Mouse (Mus musculus): Measurements from ENCODE around the gene Ahnak. TPM values are rescaled to one million over a fixed set of nuclear protein-coding genes. Genes with fewer than 3 reads are reported as not detected.
A peak's percentile ranks its signal among the peaks of the same experiment; 100 is the strongest.
"Not testable (repeated sequence)": the region's sequence is repeated elsewhere in the genome, so short reads cannot be mapped to it uniquely, and the experiment has no call there.

The Ahnak gene
- total RNA-seq, 2 experiments from 2014 or later: 183 to 204 TPM

- DNase-seq: no peak
Measured at GRCm38 (mm10) chr19:9065621-9066561, 76.8 kb downstream of the Ahnak start.

GRCm38 (mm10) chr19:9067292-9067691 lies 78.2 kb downstream of the Ahnak start:
- DNase-seq: no peak

DNA sequence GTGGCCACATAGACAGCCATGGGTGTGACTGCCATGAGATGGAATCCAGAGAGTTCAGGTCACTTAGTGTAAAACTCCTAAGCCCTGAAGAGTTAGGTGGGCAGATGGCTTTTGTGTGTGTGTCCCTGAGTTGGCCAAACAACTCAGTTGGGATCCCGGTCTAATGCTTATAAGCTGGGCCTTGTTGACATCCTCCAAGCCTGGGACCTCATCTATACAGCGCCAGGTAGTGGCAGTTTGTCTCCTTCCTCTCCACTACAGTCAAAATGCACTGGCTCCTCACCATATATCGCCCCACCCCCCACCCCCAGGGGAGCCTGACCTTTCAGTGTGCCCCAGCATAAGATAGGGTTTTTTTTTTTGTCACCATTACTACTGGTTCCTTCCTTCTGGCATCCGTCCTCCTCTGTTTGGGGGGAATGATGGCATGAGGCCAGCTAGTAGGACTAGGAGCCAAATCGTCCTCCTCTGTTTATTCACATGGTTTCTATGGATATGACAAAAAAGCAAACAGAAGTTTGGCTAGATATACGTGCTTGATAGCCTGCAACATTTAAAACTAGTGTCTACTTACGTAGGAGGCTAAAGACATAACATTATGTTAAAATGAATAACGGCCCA lies 80.7 kb downstream of the Ahnak start:
- no peak for DNase-seq

- DNase-seq: no peak
Measured at GRCm38 (mm10) chr19:9070316-9070715, 81.2 kb downstream of the Ahnak start.

GRCm38 (mm10) chr19:9071456-9072156 lies 82.5 kb downstream of the Ahnak start:
- DNase-seq: peak; percentile 78

DNA sequence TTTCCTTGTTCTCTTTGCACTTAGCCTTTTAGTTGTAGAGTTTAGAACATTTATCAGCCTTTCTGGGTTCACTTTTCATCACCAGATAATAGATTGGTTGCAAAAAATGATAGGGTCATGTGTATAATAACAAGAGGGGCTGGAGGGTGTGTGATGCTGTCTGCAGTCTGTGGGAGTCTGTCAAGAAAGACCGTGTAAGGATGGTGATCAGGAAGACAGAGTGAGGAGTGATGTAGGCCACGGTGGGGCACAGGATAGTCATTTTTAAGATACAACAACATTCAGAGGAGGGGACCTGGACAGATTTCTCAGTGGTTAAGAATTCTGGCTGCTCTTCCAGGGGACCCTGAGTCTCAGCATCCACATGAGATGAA lies 83.1 kb downstream of the Ahnak start:
- DNase-seq: no peak

DNA sequence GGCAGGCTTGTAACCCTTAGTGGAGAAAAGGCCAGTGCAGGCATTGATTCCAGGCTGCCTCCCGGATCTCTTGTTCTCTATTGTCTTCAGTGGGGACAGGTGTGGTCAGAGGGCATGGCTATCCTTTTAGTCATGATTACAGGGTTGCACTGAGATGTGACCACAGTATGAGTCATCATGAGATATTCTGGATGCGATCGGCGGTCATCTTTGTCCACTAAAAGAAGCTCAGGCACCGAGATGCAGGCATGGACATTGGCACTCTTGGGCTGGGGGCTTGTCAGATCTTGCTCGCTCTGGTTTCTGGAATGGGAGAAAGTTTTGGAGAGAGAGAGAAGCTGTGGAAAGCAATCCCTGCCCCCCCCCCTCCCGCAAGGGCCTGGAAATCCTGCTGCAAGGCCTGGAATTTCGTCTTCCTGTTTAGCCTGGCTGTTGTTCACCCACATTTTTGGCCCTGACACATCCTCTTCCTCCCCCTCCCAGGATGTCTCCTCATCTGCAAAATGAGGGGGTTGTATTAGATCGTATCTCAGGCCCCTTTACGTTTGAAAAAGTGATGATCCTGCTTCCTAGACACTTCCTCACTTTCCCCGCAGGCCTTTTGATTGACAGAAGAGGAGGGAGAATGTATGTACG lies 84.8 kb downstream of the Ahnak start:
- DNase-seq: no peak

DNA sequence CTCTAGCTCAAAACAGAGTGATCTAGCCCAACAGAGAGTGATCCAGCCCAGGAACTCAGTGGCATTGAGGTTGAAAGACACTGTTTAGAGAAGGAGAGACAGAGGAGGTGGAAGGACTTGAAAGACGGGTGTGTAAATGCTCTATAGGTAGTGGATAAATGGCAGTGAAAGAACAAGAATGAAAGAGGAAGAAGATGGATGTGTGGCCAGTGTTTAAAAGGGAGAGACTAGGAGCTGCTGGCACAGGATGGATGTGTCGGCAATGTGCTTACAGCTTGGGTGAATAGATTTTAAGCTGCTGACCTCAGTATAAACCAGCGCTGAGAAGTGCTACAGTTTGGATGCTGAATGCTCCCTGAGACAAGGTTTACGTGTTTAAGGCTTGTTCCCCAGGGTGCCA lies 85.3 kb downstream of the Ahnak start:
- DNase-seq: no peak

DNA sequence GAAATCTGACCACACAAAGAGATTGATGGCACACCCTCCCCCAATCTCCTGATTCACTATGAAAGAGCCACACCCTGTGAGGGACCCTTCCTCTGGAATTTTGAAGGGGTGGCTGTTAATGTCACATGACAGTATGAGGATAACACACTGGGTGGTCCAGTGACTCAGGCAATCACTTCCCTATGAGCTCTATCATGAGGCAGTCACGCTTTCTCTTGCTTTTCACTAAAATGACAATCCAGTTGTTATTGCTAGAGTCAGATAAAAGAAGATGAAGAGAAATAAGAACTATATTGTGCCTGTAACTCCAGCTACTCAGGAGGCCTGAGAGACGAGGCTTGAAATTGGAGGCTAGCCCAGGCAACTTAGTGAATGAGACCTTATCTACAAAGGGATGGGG lies 86.5 kb downstream of the Ahnak start:
- DNase-seq: no peak

- no peak for DNase-seq
Measured at GRCm38 (mm10) chr19:9076035-9076434, 87.0 kb downstream of the Ahnak start.

DNA sequence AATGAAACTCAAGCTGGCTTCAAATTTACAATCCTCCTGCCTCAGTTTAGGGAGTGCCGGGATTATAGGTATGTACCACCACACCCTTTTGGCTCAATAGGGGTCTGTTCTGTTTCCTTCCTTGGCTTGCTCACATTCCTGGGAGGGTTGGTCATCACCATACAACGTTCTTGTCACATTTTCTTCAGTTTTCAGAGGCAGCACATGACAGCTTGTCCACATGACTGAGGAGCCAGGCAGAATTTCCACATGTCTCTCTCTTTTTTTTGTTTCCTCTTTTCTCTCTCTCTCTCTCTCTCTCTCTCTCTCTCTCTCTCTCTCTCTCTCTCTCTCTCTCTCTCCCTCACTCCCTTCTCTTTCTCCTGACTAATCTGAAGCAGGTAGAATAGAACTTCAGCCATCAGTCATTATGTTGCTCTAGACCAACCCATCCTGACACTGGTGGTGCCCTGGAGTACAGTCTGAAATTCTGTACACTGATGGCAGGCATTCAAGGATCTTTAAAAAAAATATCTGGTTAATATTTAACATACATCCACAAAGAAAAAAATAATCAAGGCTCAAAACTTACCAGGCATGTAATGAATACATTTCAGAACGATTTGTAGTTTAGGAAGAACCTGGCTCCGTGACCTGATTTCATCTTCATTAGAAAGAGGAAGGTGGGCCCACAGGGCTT lies 88.0 kb downstream of the Ahnak start:
- no peak for DNase-seq

- no peak for DNase-seq
Measured at GRCm38 (mm10) chr19:9079916-9080315, 90.8 kb downstream of the Ahnak start.

DNA sequence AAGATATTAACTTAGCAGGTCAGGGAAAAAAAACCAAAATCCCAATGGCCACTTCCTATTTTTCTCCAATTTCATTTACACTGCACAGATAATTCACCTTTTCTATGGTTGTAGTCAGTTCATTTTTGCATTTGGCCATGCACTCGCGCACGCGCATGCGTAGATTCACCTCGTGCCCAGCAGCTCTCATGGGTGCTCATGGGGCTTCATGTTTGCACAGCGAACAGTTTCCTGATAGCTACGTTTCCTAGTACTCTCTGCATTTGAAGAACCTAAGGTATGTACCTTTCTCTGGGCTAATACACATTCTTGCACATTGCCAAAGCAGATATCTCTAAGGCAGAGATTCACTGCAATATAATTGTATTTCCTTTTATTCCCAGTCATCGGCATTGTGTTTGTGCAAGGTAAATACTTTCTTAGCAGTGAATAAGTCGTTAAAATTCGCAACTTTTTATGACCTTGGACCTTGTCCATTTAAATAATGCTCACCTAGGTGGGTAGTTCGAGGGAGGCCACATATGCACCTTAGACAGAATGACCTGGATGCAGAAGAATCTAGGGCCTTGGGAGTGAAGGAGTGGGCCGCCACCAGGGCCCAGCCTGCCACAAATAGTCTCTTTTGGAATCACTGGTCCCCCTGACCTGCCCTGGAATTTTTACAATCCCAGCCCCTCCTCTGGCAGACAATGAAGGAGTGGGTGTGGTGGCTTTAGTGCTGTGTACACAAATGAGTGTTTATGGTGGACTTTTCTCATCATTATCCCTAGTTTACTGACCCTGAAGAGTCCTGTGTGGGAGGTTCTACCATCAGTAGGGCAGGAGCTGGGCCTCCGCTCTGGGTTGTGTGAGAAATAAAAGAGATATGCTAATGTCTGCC lies 92.5 kb downstream of the Ahnak start:
- no peak for DNase-seq

DNA sequence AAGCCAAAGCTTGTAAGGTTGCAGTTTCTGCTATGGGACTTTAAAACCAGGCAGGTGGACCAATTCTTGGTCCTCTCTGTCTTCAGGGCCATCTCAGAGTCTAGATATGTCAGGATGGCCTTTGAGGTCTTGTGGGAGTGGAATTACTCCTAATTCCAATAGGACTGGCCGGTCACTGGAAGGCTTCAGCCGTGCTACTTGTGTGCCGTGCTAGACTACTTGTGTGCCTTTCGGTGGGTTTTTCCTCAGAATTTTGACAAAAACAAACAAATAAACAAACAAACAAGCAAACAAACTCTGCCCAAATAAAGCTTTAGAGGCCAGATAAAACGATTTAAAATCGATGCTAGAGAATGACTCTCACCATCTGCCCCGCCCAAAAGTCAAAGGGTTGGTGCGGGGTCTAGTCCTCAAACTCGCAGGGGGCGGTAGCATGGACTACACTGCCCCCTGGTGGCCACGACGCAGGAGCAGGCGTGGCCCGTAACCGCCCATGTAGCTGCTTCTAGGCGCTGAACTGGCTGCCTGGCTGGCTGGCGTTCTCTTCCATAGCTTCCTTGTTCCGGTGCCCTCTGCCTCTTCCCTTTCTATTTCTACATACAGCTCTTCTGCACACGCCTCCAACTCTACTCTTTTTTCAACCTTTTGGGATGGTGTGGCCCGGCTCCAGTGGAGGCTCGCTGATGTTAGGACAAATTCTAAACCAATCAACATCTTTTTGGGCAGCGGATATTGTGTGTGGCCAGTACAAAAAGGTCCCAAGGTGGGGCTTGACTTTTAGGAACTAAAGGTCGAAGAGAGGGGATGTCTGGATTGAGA lies 93.3 kb downstream of the Ahnak start:
- peak; percentile 87 for DNase-seq

DNA sequence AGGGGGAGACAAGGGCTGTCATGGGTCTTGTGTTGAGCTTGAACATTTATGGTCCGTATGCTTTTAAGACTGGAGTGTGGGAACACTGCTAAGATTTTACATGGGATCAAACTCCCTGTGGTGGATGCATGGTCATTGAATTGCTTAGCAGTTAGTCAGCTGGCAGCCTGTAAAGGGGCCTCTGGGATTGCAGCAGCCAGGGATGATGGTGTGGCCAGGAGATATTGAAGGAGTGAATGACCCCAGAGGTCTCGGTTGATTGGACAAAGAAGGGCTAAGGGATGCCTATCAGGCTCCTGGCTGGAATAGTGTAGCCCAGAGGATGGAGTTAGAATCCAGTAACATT lies 93.9 kb downstream of the Ahnak start:
- DNase-seq: no peak

GRCm38 (mm10) chr19:9083892-9084291 lies 94.8 kb downstream of the Ahnak start:
- not testable (repeated sequence) for DNase-seq

DNA sequence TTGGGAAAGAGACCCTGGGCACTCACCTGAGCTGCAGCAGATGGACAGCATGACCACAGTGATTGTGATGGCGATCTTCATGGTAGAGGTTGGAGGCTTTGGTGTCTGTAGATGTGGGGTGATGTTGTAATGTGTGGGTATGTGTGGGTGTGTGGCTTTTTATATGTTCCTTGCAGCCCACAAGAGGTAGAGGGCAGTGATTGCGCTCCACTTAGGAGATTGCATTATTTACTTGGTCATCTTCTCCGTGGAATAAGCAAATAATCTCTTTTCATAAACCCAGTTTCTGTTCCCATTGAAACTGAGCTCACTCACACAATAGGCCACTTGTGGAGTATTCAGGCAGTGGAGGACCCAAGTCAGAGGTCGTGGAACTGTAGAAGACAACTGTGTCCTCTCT lies 98.7 kb downstream of the Ahnak start, which contains the start of gene Scgb1a1:
Gene Scgb1a1 (minus strand): TSS at position 138 of the 400 bp plus-strand sequence.
- no peak for DNase-seq

DNA sequence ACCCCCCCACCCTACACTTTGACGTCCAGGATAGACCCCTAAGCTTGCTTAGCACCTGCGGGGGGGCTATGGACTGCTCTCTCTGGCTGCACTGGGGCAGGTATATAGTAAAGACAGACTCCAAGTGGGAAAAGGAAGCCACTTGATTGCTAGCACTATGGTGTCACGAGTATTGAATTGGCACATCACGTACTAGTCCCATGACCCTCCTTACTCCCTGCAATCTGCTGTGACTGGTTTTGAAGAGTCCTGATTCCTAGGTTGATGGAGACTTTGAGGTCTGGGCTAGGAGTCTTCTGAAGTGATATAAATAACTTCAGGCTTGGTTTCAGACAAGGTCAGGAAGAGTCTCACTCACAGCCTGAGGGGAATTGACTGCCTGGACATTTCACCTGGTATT lies 101.1 kb downstream of the Ahnak start:
- no peak for DNase-seq

GRCm38 (mm10) chr19:9090709-9091108 lies 101.6 kb downstream of the Ahnak start:
- no peak for DNase-seq

DNA sequence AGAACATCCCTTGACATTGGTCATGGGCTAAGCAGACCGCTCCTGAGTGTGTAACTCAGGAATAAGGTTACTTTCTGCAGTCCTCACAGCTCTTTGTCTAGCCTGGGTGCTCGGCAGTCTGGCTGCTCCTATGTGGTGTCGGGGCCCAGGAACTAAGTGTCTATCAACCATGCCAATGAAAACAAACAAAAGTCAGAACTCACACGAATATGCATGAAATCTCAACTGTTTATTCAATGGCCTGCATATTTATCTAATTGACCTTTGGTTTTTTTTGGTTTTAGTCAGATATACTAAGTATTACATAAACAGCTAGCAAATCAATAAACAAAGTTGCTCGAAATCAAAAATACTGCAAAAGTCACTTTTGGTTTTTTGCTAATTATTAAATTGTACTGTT lies 106.0 kb downstream of the Ahnak start:
- no peak for DNase-seq
